Mouse (Mus musculus): ENCODE measurements around the gene Slc6a6.

DNA sequence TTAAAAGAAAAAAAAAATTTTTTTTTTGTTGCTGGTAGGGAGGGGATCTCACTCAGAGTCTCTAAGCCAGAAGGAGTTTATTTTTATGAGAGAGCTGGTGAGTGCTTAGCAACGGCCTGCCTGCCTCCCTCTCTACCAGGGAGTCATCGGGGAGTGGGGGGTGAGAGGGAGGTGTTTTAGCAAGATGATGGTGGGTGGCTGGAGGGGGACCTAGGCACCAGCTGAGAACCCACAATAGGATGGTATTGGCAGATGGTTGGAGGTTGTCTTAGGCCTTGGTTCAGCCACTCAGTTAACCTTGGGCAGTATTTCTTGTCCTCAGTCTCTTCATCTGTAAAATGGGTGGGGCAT lies 1.7 kb downstream of the Slc6a6 start:
- TF ChIP-seq CTCF (IDR thresholded peaks at IDR 0.05; ENCODE audit: low read depth): no peak
- TF ChIP-seq EP300 (IDR thresholded peaks at IDR 0.05; ENCODE audit: low read depth): no peak

Data from heart, postnatal 0 days (tissue).